Mouse (Mus musculus) kidney, adult 2 months (tissue): ENCODE measurements around the gene Clns1a.

Experiments used
- CTCF ChIP-seq: fragments of 200-500 bp; conservative IDR thresholded peaks from 2 replicates; pipeline ENCODE4 v1.5.1; 2011; ENCODE audit warnings: low read depth, mild to moderate bottlenecking, control low read depth, low read length, moderate library complexity, mixed read lengths; ENCODE audit not compliant: insufficient read depth, insufficient read length
- POLR2A ChIP-seq: fragments of 200-500 bp; IDR thresholded peaks from one replicate; pipeline ENCODE4 v1.6.1; 2011; ENCODE audit warnings: low read depth, low read length, control low read depth

DNA sequence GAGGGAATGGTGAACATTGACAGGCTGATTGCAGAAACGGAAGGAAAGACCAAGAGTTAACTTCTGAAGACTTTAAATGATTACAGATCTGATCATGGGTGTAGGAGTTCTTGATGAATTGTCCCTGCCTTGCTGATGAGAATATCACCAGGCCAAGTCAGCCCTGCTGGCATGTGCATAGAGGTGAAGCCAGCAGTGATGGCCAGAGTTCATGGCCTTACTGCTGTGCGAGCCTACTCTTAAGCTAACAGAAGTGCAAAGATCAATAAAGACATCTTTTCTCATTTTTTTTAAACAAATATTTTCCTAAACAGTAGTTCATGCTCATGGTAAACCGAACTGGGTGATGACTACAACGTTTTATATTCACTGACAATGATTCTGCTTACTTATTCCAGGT, 45.7 kb upstream of the Clns1a start:
- no peak for TF ChIP-seq POLR2A
- no peak for TF ChIP-seq CTCF
